Mouse (Mus musculus) liver, embryonic 11.5 days (tissue): ENCODE data around the gene Sumo2. TPM values are rescaled to one million over a fixed set of nuclear protein-coding genes. Genes with fewer than 3 reads are reported as not detected.

Experiments used
- polyA plus RNA-seq: library from polyadenylated mRNA; unstranded; fragments of >200 nt; fragmentation: Nextera tagmentation; extraction: Ambion mirVana; gene quantifications from 2 replicates; pipeline ENCODE4 v1.2.1, GENCODE M21; 2014

Gene Sumo2
- polyA plus RNA-seq, 1 experiment from 2014 or later = 874 TPM

Other genes starting within 250 kb of the Sumo2 start
- gene Fads6, start 238.6 kb downstream of the Sumo2 start, polyA plus RNA-seq = 3.2 and 3.4 TPM in 2 replicates
- gene Otop2, start 229.1 kb downstream of the Sumo2 start, polyA plus RNA-seq = not detected in 2 replicates
- 0.52 and 0.64 TPM in 2 replicates for gene Ush1g, start 214.2 kb downstream of the Sumo2 start, polyA plus RNA-seq
- gene Otop3, start 201.5 kb downstream of the Sumo2 start, polyA plus RNA-seq = not detected in 2 replicates
- gene Hid1, start 168.5 kb downstream of the Sumo2 start, polyA plus RNA-seq = 2.2 and 3.4 TPM in 2 replicates
- gene Cdr2l, start 154.4 kb downstream of the Sumo2 start, polyA plus RNA-seq = 6.2 and 6.9 TPM in 2 replicates
- 165 TPM in 2 replicates for gene Mrpl58, start 132.5 kb downstream of the Sumo2 start, polyA plus RNA-seq
- 835 and 884 TPM in 2 replicates for gene Atp5h, start 116.3 kb downstream of the Sumo2 start, polyA plus RNA-seq
- gene Kctd2, start 116.1 kb downstream of the Sumo2 start, polyA plus RNA-seq = 8.4 and 8.9 TPM in 2 replicates
- gene Trim80, start 95.7 kb downstream of the Sumo2 start, polyA plus RNA-seq = 0.18 and 0.27 TPM in 2 replicates
- not detected in 2 replicates for gene Slc16a5, start 73.8 kb downstream of the Sumo2 start, polyA plus RNA-seq
- gene Armc7, start 60.6 kb downstream of the Sumo2 start, polyA plus RNA-seq = 5.7 and 6.0 TPM in 2 replicates
- 96.8 and 105 TPM in 2 replicates for gene Nt5c, start 44.4 kb downstream of the Sumo2 start, polyA plus RNA-seq
- 435 and 437 TPM in 2 replicates for gene Jpt1, start 21.9 kb downstream of the Sumo2 start, polyA plus RNA-seq
- 277 and 296 TPM in 2 replicates for gene Nup85, start 28.2 kb upstream of the Sumo2 start, polyA plus RNA-seq
- 121 and 125 TPM in 2 replicates for gene Mrps7, start 67.6 kb upstream of the Sumo2 start, polyA plus RNA-seq
- 23.6 and 27.4 TPM in 2 replicates for gene Gga3, start 67.8 kb upstream of the Sumo2 start, polyA plus RNA-seq
- gene Mif4gd, start 76.7 kb upstream of the Sumo2 start, polyA plus RNA-seq = 39.0 and 41.4 TPM in 2 replicates
- gene Slc25a19, start 92.0 kb upstream of the Sumo2 start, polyA plus RNA-seq = 30.2 and 30.9 TPM in 2 replicates
- 47.2 and 52.8 TPM in 2 replicates for gene Grb2, start 172.3 kb upstream of the Sumo2 start, polyA plus RNA-seq
- gene Tmem94, start 229.2 kb upstream of the Sumo2 start, polyA plus RNA-seq = 14.1 and 14.4 TPM in 2 replicates